Mouse (Mus musculus): ENCODE measurements around the gene Zfp950. TPM values are rescaled to one million over a fixed set of nuclear protein-coding genes. Genes with fewer than 3 reads are reported as not detected.

Zfp950 gene
- polyA plus RNA-seq, 1 experiment from 2014 or later = 28.6 TPM

Other genes with a start within 250 kb of the Zfp950 start
- gene Gm7102, start 35.5 kb upstream of the Zfp950 start, polyA plus RNA-seq (2014; fragmentation: Nextera tagmentation; extraction: Ambion mirVana) = not detected in 2 replicates
- gene Gm6020, start 43.0 kb upstream of the Zfp950 start, polyA plus RNA-seq (2014; fragmentation: Nextera tagmentation; extraction: Ambion mirVana) = not detected in 2 replicates
- 14.8 and 18.3 TPM in 2 replicates for gene Csf2ra, start 87.6 kb upstream of the Zfp950 start, polyA plus RNA-seq (2014; fragmentation: Nextera tagmentation; extraction: Ambion mirVana)
- gene Gm21060, start 156.2 kb upstream of the Zfp950 start, polyA plus RNA-seq (2014; fragmentation: Nextera tagmentation; extraction: Ambion mirVana) = not detected in 2 replicates